Mouse (Mus musculus): ENCODE data around the gene Tiam2.

Tiam2 gene

DNA sequence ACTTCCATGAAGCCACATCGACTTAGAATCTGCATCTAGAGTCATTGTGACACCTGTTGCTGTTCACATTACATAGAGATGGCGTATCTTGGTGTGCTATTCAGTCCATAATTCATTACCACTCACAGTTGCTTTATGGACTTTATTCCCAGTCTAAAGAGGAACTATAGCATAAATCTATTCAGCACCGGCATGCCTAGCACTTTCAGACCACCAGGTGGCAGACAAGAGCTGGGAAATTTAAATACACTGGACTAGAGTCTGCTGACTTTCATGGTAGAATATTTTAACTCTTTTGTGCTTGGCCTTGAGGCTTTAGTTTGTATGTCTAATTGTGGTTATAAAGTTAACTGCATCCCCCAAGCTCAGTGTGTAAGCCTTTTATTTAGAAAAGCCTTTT, 122.4 kb downstream of the Tiam2 start:
- DNase-seq (ENCODE audit: low read depth, low spot score) = peak; percentile 81

DNA sequence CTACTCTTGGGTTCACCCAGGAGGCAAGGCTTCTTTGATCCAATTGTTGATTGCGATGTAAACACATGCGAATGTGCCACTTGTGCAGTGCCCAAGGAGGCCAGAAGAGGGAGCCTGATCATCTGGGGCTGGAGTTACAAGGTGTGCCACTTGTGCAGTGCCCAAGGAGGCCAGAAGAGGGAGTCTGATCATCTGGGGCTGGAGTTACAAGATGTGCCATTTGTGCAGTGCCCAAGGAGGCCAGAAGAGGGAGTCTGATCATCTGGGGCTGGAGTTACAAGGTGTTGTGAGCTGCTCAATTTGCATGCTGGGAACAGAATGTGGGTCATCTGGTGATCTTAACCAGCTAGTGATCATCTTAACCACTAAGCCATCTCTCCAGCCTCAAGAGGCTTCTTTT, 124.7 kb downstream of the Tiam2 start:
- DNase-seq (ENCODE audit: low read depth, low spot score) = peak; percentile 85

DNA sequence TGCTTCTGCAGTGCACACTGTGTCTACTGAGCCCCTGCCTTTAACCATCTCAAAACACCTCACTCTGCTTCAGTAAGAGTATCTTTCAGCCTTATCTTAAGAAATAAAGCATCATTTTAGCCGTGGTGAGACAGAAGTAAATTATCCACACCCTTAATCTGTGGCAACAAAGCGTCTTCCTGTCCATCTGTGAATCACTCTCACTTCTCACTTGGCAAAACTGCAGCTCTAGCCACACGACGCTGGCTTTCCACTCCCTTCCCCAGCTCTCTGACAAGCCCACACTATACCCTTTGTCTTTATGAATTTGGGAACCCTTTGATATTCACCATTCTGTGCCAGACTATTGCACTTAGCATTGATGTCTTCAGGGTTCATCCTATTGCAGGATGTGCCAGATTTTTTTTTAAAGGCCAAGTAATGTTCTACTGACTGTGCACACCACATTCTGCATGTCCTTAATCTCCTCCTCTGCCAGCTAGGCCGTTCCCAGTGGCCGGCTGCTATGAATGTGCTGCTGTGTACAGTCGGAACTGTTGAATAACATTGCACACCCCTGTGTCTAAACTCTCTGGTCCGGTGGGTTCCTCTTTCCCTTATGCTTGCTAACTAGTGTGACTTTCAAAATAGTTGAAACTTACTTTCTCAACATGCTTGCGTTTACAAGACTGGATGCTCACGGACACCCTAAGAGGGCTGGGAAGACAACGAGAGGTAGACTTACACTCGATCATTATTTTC, 126.4 kb downstream of the Tiam2 start:
- DNase-seq (ENCODE audit: low read depth, low spot score) = no peak

DNA sequence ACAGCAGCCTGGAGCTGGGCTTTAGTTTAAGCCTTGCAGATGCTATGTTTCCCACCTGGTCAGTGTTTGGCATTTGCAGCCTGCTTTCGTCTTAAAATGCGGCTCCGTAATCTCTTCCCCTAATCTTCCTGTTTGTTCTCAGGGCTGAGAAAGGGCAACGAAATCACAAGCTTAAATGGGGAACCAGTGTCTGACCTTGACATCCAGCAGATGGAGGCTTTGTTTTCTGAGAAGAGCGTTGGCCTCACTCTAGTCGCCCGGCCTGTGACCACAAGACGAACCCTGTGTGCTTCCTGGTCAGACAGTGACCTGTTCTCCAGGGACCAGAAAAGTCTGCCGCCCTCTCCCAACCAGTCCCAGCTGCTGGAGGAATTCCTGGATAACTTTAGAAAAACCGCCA, 127.6 kb downstream of the Tiam2 start:
- DNase-seq (ENCODE audit: low read depth, low spot score) = no peak

DNA sequence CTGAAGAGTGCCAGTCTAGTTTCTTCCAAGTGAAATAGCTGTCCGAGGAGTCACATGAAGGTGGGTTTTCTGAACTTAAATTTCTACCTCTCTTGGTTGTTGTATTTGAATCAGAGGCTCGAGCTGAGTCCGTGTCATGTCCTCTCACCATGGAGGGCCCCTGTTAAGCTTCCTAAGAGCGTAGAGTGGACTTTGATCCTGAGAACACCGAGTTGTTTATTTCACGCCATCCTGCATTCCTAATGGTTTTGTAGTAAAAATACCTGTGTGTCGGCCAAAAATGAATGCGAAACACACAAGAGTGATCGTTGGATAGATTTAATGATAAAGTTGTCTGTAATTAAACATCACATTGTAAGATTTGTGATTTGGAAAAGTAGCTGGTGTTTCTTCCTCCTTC, 128.5 kb downstream of the Tiam2 start:
- DNase-seq (ENCODE audit: low read depth, low spot score) = no peak

DNA sequence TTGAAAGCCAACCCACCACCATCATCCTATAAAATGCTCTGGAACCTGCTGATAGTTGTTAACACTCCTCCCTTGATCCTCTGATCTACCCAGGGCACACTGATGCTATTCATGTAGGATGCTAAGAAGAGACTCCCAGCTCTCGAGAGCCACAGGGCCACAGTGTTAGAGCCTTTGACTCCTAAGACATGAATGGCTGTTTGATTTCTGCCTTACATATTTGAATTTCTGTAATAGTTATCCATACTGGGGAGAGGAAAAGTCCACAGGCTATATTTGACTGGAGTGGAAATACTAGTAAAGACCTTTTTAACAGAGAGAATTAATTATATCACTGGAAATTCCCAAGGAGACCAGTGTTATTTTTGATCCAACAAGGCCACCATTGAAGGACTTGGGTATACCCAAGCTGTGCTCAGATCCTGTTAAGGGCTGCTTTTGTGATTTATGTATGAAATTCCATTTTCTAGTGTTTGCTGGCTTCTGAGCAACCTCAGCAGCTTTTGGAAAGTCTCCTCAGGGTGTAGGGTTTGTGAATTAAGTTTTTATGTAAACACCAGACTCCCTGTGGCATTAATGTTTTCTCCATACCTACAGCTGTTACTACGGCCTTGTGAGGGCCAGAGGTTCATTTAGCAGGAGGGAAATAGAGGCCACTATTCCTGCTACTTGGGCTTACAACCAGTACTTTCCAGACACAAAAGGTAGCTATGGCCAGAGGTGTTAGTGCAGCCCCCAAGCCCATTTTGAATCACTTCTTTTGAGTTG, 131.7 kb downstream of the Tiam2 start:
- no peak for DNase-seq (ENCODE audit: low read depth, low spot score)

DNA sequence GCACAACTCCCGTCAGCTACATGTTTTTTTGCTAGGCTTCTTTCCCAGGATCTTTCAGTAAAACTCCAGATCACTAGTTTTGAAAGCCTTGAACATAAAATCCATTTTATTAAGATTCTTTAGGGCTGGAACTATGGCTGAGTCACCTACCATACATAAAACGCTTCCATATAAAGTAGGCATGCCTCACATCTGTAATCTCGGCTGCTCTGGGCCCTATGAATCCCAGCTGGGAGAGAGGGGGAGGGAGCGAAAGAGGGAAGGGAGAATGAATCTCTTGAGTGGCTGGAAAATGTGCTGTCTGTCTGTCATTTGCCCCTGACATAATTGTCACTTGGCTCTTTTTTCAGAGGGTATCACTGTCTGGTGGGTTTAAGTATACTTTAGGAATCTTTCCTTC, 139.5 kb downstream of the Tiam2 start:
- DNase-seq (ENCODE audit: low read depth, low spot score) = peak; percentile 68

DNA sequence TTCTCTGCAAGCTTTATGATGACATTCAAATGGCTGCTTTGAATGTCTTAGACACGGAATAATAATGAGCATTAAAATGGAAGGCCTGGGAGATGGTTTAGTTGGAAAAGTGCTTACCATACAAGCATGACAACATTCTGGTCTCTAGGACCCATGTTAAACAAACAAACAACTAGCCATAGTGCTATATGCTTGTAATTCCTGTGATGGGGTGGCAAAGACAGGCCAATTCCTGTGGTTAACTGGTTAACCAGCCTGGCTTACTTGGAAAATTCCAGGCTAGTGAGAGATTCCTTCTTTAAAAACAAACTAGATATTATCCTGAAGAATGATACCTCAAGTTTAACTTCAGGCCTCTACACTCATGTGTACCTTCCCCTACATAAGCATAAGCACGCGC, 140.3 kb downstream of the Tiam2 start:
- peak; percentile 86 for DNase-seq (ENCODE audit: low read depth, low spot score)

DNA sequence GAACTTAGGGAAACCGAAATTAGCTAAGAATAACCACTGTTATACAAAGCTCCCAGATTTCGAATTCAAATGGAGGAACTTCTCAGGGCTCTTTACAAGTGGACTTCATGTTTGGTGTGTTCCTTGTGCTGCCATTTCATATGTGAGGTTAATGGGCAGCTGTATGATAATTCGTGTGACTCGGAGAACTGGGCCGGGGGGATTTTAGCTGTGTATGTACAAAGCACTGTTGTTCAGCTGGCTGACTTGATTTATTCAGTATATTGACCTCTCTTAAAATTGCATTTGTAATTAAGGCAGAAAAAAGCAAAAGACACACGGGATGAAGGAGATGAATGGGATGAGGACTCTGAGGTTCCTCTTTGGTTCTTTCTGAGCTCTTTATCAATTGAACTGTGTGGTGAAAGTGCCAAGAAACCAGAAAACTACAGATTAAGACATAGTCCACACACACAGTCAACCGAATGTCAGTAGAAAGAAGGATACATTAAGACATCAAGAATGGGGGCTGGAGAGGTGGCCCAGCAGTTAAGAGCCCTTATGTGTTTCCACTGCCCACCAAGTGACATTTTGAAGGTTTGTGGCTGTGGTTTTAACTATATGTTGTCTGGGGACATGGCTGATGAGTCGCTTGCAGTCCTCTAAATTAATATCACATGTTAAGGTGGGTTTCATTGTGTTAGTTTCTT, 141.4 kb downstream of the Tiam2 start:
- no peak for DNase-seq (ENCODE audit: low read depth, low spot score)

DNA sequence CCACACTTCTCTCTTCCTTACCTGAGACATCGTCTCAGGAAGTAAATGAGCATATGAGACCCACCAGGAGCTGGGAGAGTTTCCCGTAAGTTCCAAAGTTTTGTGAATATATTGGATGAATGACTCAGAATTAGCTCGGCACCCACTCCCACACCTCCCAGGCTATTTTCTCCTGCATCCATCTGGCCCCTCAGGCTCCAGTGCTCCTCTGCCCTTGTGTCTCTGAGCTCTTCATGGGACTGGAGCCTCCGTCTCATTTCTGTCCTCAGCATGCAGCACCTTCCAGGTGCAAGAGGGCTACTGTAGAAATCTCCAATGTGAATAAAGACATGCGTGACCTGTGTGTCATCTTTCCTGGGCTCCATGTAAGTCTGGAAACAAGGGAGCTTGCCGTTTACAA, 145.6 kb downstream of the Tiam2 start:
- DNase-seq (ENCODE audit: low read depth, low spot score) = no peak

DNA sequence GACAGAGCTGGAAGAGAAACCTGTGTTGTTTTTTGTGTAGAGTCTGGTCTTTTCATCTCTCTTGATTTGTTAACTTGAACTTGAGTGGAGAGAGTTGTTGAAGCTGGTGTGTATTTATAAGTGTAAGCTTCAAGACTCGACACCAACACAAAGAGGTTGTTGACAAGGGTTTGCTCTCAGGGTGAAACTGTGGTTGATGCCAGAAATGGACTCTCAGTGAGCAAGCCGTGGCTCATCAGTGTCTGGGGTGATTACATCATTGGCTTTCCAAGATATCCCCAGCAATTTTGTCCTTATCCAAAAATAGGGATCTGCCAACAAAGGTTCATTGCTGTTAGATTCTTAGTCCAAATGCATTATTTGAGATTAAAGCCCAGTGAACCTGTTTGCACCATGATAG, 150.2 kb downstream of the Tiam2 start:
- DNase-seq (ENCODE audit: low read depth, low spot score) = peak; percentile 58

DNA sequence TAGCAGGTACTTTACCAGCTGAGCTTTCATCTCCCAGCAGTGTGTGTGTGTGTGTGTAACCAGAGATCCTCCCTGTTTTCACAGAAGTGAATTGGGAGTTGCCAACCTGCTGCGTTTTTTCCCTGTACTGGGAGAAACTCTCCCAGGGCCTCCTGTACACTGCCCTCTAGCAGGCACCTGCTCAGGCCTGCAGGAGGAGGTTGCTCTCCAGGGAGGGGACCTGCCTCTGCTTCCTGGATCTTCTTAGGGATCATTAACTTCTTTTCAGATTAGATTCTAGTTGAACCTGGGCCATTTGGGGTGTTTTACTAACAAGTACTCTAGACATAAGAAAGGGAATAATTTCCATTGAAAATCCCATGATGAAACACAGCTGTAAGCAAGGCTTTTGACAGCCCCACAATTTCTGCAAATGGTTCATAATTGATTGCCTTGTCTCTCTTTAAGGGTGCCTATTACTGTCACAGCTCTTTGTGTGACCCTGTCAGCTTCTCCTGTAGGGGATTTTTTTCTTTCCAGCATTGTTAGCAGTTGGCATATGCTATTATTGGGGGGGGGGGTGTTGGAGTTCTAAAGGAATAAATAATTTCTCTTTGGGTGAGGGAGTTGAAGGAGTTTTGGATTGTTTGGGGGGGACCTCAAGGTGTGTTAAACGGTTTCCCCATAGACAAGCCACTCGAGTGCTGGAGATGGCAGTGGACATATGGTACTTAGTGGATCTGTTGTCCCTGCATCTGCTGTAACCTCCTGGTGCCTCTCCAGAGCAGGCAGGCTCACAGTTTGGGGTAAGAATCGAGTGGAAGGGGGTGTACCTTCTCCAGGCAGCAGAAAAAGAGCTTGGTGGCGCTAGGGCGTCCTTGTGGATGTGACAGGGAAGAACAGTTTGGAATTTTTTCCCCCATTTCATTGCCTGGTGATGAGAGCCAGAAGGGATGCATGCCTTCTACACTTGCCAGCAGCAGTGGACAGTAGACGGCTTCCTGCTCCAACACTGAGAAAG, 155.5 kb downstream of the Tiam2 start:
- DNase-seq (ENCODE audit: low read depth, low spot score) = no peak

DNA sequence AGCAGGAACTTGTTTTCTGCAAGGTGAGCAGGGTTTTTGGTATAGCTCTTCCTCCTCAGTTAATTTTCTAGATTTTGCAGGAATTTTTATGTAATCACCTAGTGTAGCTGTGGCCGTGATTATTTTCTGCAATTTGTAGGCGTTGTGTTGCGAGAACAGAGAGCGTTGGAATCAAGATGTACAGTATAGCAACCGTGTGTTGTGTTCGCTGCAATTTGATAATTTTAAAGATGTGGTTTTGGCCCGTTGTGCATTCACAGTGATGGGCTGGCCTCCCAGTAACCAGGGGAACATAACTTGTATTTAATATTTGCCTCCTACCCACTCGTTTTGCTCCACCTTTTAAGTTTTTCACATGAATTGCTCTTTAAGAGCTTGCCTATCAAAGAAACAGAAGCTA, 156.7 kb downstream of the Tiam2 start:
- DNase-seq (ENCODE audit: low read depth, low spot score) = no peak

DNA sequence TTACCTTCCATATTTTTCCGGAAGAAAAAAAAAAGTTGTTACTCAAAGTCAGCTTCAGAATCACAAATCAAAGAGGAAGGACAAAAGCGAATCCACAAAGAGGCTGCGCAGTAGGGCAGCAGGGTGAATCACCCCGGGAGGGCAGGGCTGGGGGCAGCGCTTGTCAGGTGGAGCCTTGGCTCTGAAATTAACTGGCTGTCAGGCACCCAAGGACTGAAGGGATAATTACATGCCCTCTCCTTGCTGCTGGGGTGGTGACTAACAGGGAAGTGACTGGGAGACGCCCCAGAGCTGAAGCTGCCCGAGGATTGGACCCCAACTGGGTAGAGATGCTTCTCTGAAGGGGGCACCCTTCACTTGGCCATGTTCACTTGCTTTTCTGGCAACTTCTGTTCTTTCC, 159.5 kb downstream of the Tiam2 start:
- DNase-seq (ENCODE audit: low read depth, low spot score) = no peak

DNA sequence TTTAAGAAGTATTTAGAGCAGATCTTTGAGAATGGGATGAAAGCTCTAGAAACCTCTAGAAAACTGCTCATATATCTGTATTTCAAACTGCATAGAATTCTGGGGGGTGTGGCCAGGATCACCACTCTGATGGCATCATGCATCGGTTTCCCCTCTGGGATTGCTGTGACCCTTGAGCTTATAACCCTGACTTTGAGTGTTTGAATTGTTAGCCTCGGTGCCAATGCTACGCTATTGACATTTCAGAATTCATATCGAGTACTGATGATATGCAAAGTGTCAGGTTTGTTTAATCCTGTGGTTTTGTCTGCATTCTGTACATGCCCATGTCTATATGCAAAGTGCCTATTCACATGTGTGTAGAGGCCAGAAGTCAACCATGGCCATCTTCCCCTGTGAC, 160.8 kb downstream of the Tiam2 start:
- DNase-seq (ENCODE audit: low read depth, low spot score) = no peak

DNA sequence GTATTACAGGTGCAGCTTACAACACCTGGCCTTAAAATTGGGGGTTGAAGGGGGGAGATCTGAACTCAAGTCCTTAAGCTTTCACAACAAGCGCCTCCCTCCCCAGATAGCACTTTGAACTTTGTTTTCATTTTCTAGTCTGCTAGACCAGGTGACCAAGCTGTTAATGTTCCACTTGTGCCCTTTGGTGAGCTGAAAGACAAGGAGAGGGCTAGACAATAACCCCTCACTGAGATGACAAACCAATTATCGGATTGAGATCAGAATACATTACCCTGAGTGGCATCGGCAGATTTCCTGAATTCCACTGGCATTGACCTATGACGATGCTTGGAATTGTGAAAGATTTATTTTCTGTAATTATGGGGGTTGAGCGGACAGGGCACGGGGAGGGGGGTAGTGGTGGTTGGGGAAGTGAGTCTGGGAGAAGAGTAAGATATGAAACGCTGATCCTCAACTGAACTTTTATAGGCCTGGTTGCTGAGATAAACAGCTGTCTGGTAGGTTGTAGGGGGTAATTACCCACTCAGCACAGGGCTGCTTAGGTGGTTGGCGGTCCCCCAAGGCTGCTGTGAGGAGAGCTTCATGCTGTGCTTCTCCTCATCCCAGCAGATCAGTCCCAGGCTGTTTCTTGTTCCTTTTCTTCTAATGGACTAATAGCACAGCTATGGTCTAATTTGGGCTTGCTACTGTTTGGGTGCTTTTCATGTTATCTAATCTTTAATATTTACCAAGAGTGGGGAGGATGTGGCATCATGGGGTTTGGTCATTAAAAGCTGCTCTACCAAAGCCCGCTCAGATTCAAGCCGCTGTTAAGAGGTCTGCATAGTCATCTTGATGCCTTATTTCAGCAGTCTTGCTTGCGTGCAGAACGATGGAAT, 161.6 kb downstream of the Tiam2 start:
- no peak for DNase-seq (ENCODE audit: low read depth, low spot score)

DNA sequence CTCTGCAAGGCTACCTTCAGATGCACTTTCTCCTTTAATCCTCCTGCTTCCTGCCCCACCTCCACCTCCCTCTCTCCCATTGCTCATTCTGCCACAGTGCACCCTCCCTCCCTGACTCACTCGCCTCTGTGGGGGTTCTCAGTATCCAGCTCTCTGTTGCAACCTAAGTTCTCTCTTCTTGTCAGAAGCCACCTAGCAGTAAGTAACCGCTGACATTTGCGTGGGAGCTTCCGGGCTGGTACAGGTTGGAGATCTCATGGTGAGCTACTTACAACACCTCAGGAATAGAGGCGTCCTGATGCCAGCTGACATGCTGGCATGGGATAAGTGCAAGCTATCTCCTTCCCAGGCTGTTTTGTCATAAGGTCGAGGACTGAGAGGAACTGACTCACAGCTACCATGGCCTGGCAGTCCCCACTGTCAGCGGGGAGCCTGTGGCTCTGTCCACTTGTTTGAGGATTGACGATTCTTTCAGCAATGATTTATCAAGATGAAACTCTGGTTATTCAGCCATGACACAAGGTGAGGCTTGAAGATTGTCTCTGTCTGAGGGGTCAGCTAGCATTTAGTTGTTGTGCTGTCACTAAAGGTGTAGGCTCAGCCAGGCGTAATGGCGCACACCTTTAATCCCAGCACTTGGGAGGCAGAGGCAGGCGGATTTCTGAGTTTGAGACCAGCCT, 164.0 kb downstream of the Tiam2 start:
- DNase-seq (ENCODE audit: low read depth, low spot score) = peak; percentile 46

DNA sequence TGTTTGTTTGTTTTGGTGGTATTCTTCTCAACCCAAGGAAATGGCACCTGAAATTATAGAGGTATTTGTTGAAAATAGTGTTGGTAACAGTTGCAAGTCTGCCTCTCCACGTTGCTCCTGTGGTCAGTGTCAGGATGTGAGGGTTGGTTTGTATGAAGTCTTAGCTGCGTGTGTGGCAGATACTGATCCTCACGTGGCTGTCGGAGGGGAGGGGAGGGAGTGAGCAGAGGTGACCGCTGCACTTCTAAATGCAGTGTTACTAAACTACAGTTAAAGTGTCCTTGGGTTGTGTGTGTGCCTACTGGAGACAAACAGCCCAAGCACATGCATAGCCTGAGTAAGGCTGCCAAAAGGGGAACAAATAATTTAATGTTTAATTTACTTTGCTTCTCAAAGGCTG, 164.7 kb downstream of the Tiam2 start:
- DNase-seq (ENCODE audit: low read depth, low spot score) = no peak

DNA sequence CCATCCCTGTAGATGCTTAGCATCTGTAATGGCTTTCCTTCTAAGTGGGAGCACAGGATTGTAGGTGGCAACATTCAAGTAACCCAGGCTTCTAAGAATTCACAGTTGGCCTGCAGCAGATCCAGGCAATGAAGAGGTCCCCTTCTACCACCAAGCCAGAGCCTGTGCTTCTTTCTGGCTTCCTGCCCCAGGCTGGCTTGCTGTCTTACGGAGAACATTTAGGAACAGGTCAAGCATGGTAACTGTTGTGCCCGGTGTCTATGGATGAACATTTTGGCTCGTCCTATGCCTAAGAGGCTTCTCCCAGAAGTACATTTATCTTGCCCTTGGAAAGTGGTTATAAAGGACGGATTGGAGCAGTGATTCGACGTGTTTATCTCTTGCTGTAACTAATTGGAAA, 165.3 kb downstream of the Tiam2 start:
- DNase-seq (ENCODE audit: low read depth, low spot score) = no peak

DNA sequence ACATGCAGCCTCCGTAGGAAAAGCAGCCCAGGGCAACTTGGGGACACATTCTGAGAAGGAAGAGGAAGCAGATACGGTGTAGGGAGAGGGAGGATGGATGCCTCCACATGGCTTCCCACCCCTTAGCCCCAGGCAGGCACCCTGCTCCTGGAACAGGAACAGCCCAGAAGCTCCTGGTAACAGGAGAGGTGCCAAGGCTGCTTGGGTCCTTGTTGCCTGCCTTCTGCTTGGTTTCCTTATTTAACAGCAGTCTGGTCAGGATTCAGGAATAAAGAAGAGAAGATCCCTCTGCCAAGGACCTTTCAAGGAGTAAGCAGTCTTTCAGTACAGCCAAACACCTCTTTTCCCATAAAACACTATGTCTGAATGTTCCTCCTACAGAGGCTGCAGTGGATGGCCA, 169.2 kb downstream of the Tiam2 start:
- DNase-seq (ENCODE audit: low read depth, low spot score) = no peak

Measured in 3T3-L1 (cell line).